Mouse (Mus musculus) testis, adult 2 months (tissue): ENCODE data around the gene Slc10a7.

Experiments
- CTCF ChIP-seq: fragments of 200-500 bp; IDR thresholded peaks from 2 replicates; pipeline ENCODE4 v1.5.1; 2012; ENCODE audit warnings: low read depth, mild to moderate bottlenecking, inconsistent platforms, low read length, moderate library complexity; ENCODE audit not compliant: control insufficient read depth, insufficient read depth, insufficient replicate concordance
- POLR2A ChIP-seq: fragments of 200-500 bp; IDR thresholded peaks from 2 replicates; pipeline ENCODE4 v1.6.1; 2012; ENCODE audit warnings: low read depth, mild to moderate bottlenecking, inconsistent platforms, low read length, moderate library complexity; ENCODE audit not compliant: control insufficient read depth

- TF ChIP-seq POLR2A (no peak), CTCF (no peak)
Measured at GRCm38 (mm10) chr8:78489733-78490132, 19.4 kb upstream of the Slc10a7 start.
